Mouse (Mus musculus): Measurements from ENCODE around the gene Irf2bp2. TPM values are rescaled to one million over a fixed set of nuclear protein-coding genes. Genes with fewer than 3 reads are reported as not detected.
A peak's percentile ranks its signal among the peaks of the same experiment; 100 is the strongest.

The Irf2bp2 gene
- polyA plus RNA-seq (2016; fragmentation: Nextera tagmentation; extraction: Ambion mirVana), result 4.6 and 6.5 TPM in 2 replicates

GRCm38 (mm10) chr8:126593889-126594480, at the start of gene Irf2bp2:
Gene Irf2bp2 (minus strand): TSS chr8:126593986.
- WGBS, result under 1% methylated on average over 55 of the region's 56 CpGs
- H3K36me3 ChIP-seq, result peaks cover 22% of the 10 kb centered on the region
- peak; percentile 95 for DNase-seq (ENCODE audit: low spot score)
- H3K4me3 ChIP-seq, result peak within 1 kb of the TSS; percentile 100
- peaks cover 56% of the 10 kb centered on the region for H3K4me1 ChIP-seq
- H3K9me3 ChIP-seq, result no peaks in the 10 kb centered on the region
- no peaks in the 10 kb centered on the region for H3K27me3 ChIP-seq (ENCODE audit: insufficient read depth, poor library complexity, severe bottlenecking)
- H3K27ac ChIP-seq, result peak within 1 kb of the TSS; percentile 100

- WGBS, result 91% methylated on average over 4 of the region's 4 CpGs
- Histone ChIP-seq H3K27me3 (ENCODE audit: insufficient read depth, poor library complexity, severe bottlenecking) (no peaks in the 10 kb centered on the region), H3K4me3 (no peak overlapping the region), H3K27ac (no peak overlapping the region), H3K4me1 (peaks cover 21% of the 10 kb centered on the region; the same call in 1 of the 2 replicates), H3K9me3 (no peaks in the 10 kb centered on the region), H3K36me3 (no peaks in the 10 kb centered on the region)
- no peak for DNase-seq (ENCODE audit: low spot score)
Observed at GRCm38 (mm10) chr8:126642665-126643064, 48.9 kb upstream of the Irf2bp2 start.

GRCm38 (mm10) chr8:126641568-126642295, 47.9 kb upstream of the Irf2bp2 start:
- WGBS, result 36% methylated on average over 3 of the region's 3 CpGs
- Histone ChIP-seq H3K36me3 (no peaks in the 10 kb centered on the region), H3K27ac (0 out of 2 replicates have a peak overlapping the region, but pooled peaks have one; percentile 10), H3K4me3 (no peak overlapping the region), H3K27me3 (ENCODE audit: insufficient read depth, poor library complexity, severe bottlenecking) (no peaks in the 10 kb centered on the region), H3K4me1 (peaks cover 15% of the 10 kb centered on the region; the same call in 1 of the 2 replicates), H3K9me3 (no peaks in the 10 kb centered on the region)
- DNase-seq (ENCODE audit: low spot score), result no peak

- H3K27me3 ChIP-seq (ENCODE audit: insufficient read depth, poor library complexity, severe bottlenecking), result no peaks in the 10 kb centered on the region
- 86% methylated on average over 3 of the region's 3 CpGs for WGBS
- H3K4me1 ChIP-seq, result peaks cover 10% of the 10 kb centered on the region; the same call in 1 of the 2 replicates
- no peaks in the 10 kb centered on the region for H3K36me3 ChIP-seq
- H3K9me3 ChIP-seq, result no peaks in the 10 kb centered on the region
- H3K4me3 ChIP-seq, result no peak overlapping the region
- no peak overlapping the region for H3K27ac ChIP-seq
- DNase-seq (ENCODE audit: low spot score), result no peak
Observed at GRCm38 (mm10) chr8:126639161-126639560, 45.4 kb upstream of the Irf2bp2 start.

GRCm38 (mm10) chr8:126638027-126638426, 44.2 kb upstream of the Irf2bp2 start:
- no peak for DNase-seq (ENCODE audit: low spot score)
- no peaks in the 10 kb centered on the region for H3K9me3 ChIP-seq
- WGBS, result 75% methylated on average over 8 of the region's 8 CpGs

GRCm38 (mm10) chr8:126634541-126635048, 40.8 kb upstream of the Irf2bp2 start:
- Histone ChIP-seq H3K27me3 (ENCODE audit: insufficient read depth, poor library complexity, severe bottlenecking) (no peaks in the 10 kb centered on the region), H3K36me3 (peaks cover 3% of the 10 kb centered on the region; the same call in 1 of the 2 replicates), H3K4me3 (no peak overlapping the region), H3K4me1 (peaks cover 5% of the 10 kb centered on the region; the same call in 1 of the 2 replicates), H3K9me3 (peaks cover 4% of the 10 kb centered on the region; the same call in 1 of the 2 replicates), H3K27ac (no peak overlapping the region)
- 57% methylated on average over 6 of the region's 6 CpGs for WGBS
- no peak for DNase-seq (ENCODE audit: low spot score)

More at GRCm38 (mm10) chr8:126638027-126638426, 44.2 kb upstream of the Irf2bp2 start:
- Histone ChIP-seq H3K4me3 (no peak overlapping the region), H3K27me3 (ENCODE audit: insufficient read depth, poor library complexity, severe bottlenecking) (no peaks in the 10 kb centered on the region), H3K36me3 (no peaks in the 10 kb centered on the region), H3K27ac (no peak overlapping the region), H3K4me1 (peaks cover 10% of the 10 kb centered on the region; the same call in 1 of the 2 replicates)

GRCm38 (mm10) chr8:126628616-126629015, 34.8 kb upstream of the Irf2bp2 start:
- H3K4me1 ChIP-seq, result no peaks in the 10 kb centered on the region
- no peak for DNase-seq (ENCODE audit: low spot score)
- H3K36me3 ChIP-seq, result peaks cover 5% of the 10 kb centered on the region; the same call in 1 of the 2 replicates
- H3K9me3 ChIP-seq, result peaks cover 4% of the 10 kb centered on the region; the same call in 1 of the 2 replicates
- H3K27me3 ChIP-seq (ENCODE audit: insufficient read depth, poor library complexity, severe bottlenecking), result no peaks in the 10 kb centered on the region
- 80% methylated on average over 3 of the region's 3 CpGs for WGBS
- no peak overlapping the region for H3K4me3 ChIP-seq
- no peak overlapping the region for H3K27ac ChIP-seq

GRCm38 (mm10) chr8:126626415-126626814, 32.6 kb upstream of the Irf2bp2 start:
- Histone ChIP-seq H3K27me3 (ENCODE audit: insufficient read depth, poor library complexity, severe bottlenecking) (no peaks in the 10 kb centered on the region), H3K4me3 (no peak overlapping the region), H3K4me1 (no peaks in the 10 kb centered on the region), H3K9me3 (peaks cover 4% of the 10 kb centered on the region; the same call in 1 of the 2 replicates), H3K36me3 (0 out of 2 replicates have a peak, but pooled peaks cover 3% of the 10 kb centered on the region), H3K27ac (no peak overlapping the region)
- DNase-seq (ENCODE audit: low spot score), result no peak
- WGBS, result 83% methylated on average over 11 of the region's 11 CpGs

GRCm38 (mm10) chr8:126622111-126622795, 28.5 kb upstream of the Irf2bp2 start:
- Histone ChIP-seq H3K27me3 (ENCODE audit: insufficient read depth, poor library complexity, severe bottlenecking) (no peaks in the 10 kb centered on the region), H3K4me3 (no peak overlapping the region), H3K36me3 (no peaks in the 10 kb centered on the region), H3K4me1 (peaks cover 3% of the 10 kb centered on the region; the same call in 1 of the 2 replicates), H3K9me3 (no peaks in the 10 kb centered on the region), H3K27ac (no peak overlapping the region)
- no peak for DNase-seq (ENCODE audit: low spot score)
- WGBS, result 80% methylated on average over 9 of the region's 9 CpGs

- Histone ChIP-seq H3K4me3 (no peak overlapping the region), H3K4me1 (peaks cover 7% of the 10 kb centered on the region), H3K27ac (no peak overlapping the region), H3K27me3 (ENCODE audit: insufficient read depth, poor library complexity, severe bottlenecking) (no peaks in the 10 kb centered on the region), H3K36me3 (no peaks in the 10 kb centered on the region), H3K9me3 (no peaks in the 10 kb centered on the region)
- DNase-seq (ENCODE audit: low spot score), result no peak
- WGBS, result 65% methylated on average over 3 of the region's 3 CpGs
Observed at GRCm38 (mm10) chr8:126620721-126621120, 26.9 kb upstream of the Irf2bp2 start.

- Histone ChIP-seq H3K27me3 (ENCODE audit: insufficient read depth, poor library complexity, severe bottlenecking) (no peaks in the 10 kb centered on the region), H3K27ac (peak overlapping the region; percentile 18; the same call in 1 of the 2 replicates), H3K4me3 (no peak overlapping the region), H3K36me3 (no peaks in the 10 kb centered on the region), H3K9me3 (no peaks in the 10 kb centered on the region), H3K4me1 (peaks cover 19% of the 10 kb centered on the region)
- DNase-seq (ENCODE audit: low spot score), result no peak
- WGBS, result 86% methylated on average over 6 of the region's 6 CpGs
Observed at GRCm38 (mm10) chr8:126619487-126619886, 25.7 kb upstream of the Irf2bp2 start.

GRCm38 (mm10) chr8:126617665-126618064, 23.9 kb upstream of the Irf2bp2 start:
- no peaks in the 10 kb centered on the region for H3K9me3 ChIP-seq
- no peak overlapping the region for H3K4me3 ChIP-seq
- peaks cover 31% of the 10 kb centered on the region for H3K4me1 ChIP-seq
- H3K36me3 ChIP-seq, result no peaks in the 10 kb centered on the region
- 90% methylated on average over 5 of the region's 5 CpGs for WGBS
- no peak for DNase-seq (ENCODE audit: low spot score)
- H3K27ac ChIP-seq, result no peak overlapping the region
- H3K27me3 ChIP-seq (ENCODE audit: insufficient read depth, poor library complexity, severe bottlenecking), result no peaks in the 10 kb centered on the region

Measured in heart, embryonic 10.5 days (tissue).